Mouse (Mus musculus) ovary, postnatal 14 days (tissue): ENCODE results near the gene Magee1.
"Not testable (repeated sequence)": the region's sequence is repeated elsewhere in the genome, so short reads cannot be mapped to it uniquely, and the experiment has no call there.

Experiments used
- DNase-seq: peaks from one replicate; pipeline ENCODE4 v3.0.0; 2022; ENCODE audit warnings: low spot score

The Magee1 gene

DNA sequence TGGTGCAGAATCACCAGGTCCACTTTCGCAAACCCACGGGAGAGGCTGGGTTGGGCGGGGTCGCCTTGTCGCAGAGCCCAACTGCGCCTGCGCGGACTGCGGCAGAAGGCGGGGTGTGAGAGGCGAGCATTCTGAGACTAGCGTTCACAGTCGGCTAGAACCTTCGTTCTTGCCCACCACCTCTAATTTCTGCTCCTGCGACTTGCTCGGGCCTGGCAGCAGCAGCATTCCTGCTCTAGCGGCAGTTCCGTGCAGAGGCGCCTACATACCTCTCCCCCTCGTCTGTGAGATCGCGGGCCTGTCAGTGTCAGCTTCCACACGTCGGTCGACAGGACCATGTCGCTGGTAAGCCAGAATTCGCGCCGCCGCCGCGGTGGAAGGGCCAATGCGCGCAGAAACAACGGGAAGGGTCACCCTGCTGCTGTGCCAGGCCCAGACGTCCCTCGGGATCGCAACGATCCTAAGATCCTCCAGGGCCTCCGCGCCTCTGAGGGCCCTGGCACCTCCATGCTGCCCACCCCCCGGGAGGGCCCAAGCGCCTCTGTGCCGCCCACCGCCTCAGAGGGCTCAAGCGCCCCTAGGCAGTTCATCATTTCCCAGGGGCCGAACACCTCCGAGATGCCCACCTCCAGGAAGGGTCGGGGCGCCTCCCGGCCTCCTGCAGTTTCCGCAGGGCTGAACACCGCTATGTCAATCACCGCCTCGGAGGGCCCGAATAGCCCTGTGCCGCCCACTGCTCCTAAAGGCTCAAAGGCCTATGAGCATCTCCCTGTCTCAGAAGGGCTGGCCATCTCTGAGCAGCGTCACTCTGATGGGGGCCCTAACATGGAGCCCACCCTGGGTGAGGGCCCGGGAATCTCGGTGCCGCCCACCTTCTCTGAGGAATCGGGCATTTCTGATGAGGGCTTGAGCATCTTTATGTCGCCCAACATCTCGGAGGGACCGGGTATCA, at the start of gene Magee1:
Magee1 (plus strand) TSS at position 104 of the 952 bp plus-strand sequence.
- DNase-seq = peak; percentile 55

DNA sequence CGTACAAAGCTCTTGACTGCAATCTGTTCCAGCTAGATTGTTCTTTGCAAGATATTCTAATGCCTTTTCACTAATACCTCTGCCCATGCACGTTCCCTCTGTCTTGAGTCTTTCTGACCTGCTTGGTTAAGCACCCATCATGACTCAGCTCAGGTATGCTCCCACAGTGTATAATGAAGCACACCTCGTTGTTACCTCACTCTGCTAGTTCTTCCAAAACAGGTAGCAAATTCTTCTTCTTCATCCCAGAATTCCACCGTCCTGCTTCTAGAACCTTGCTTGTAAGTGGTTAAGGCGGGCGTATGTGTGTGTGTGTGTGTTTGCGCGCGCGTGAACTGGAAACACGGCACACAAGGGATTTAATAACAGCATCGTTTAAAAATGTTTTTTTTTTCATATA, 41.0 kb upstream of the Magee1 start:
- no peak for DNase-seq

DNA sequence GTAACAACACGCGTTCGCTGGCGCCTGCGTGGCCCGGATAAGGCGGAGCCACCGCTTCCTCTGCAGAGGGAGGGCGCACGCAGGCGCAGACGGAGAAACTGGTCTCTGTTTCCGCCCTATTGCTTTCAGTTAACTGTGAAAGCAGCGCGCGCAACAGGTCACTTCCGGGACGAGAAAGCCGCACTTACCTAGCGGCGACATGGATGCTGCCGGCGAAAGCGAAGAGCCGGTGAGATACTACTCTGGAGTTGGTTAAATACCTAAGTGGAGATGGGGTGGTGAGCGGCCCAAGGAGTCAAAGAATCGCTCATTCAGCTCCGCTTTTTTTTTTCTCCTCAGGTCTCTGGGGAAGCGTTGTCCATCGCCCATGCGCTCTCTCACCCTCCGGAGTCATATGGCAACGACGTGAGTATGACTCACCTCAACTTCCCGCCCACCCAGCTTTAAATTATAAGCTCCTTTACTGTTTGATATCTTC, 40.5 kb upstream of the Magee1 start, which contains the start of gene Pbdc1:
Pbdc1 (plus strand) TSS at position 142 of the 478 bp plus-strand sequence.
- DNase-seq = peak; percentile 83

GRCm38 (mm10) chrX:105080096-105080495, 40.1 kb upstream of the Magee1 start:
- no peak for DNase-seq

- DNase-seq = not testable (repeated sequence)
These were observed 37.2 kb upstream of the Magee1 start for GRCm38 (mm10) chrX:105083013-105083412.

DNA sequence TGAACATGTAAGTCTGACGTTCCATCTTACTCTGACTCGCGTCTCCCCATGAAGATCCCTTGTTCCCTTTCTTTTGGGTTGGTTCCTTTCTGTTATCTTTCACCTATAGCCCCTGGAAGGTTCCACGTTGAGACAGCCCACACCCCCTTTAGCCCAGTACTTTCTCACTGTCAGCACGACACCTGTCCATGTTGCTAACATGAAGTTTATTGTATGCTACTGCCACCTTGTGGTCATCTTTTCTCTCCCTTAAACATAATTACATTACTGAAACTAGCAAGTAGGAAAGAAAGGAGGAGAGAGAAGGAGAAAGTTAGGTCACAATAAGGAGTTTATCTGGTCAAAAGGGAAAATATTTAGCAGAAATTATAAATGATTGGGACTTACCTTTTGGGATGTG, 16.0 kb upstream of the Magee1 start:
- DNase-seq = peak; percentile 11

- no peak for DNase-seq
These were observed 5.2 kb upstream of the Magee1 start for GRCm38 (mm10) chrX:105114994-105115393.

- DNase-seq = peak; percentile 51
These were observed 1.2 kb downstream of the Magee1 start for GRCm38 (mm10) chrX:105121227-105121865.

DNA sequence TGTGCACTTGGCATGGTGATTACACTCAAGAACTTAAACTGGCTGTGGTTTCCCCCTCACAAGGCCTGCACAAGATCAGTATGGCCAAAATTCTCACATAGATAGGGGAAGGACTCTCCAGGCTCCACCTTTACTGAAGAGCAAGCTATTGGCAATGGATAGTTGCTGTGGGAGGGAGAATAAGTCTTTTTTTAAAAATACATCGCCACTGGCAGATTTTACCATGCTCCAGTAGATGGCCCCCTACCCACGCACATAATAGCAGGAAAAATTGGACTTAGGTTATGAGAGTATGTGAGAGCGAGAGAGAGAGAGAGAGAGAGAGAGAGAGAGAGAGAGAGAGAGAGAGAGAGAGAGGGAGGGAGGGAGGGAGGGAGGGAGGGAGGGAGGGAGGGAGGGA, 4.7 kb downstream of the Magee1 start:
- DNase-seq = no peak

DNA sequence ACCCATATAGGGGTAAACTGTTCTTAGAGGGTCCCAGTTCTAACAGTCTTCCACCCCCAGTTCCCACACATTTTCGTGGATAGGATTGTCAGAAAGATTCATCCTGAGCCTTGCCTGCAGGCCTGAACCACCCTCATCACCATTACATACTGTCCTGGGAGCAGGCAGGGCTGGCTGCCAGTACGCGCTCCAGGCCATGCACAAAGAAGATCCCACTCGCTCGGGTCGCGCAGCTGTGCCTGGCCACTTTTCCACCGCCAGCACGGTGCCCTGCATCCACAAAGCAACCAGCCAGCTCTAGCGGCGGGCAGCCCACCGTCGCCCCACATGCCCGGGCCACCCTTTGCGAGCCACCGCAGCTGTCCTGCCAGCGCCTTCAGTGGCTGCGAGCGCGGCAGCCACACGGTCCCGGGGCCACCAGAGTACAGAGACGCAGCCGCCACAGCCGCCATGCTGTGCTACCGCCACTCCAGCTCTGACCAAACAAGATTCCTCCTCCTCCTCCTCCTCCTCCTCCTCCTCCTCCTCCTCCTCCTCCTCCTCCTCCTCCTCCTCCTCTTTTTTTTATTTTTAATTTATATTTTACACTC, 31.8 kb downstream of the Magee1 start:
- no peak for DNase-seq

- not testable (repeated sequence) for DNase-seq
These were observed 44.8 kb downstream of the Magee1 start for GRCm38 (mm10) chrX:105165007-105165406.

- DNase-seq = no peak
These were observed 47.0 kb downstream of the Magee1 start for GRCm38 (mm10) chrX:105167217-105167616.
